Mouse (Mus musculus) lung, postnatal 0 days (tissue): ENCODE measurements at regions not wholly inside any gene's neighbourhood (a gene's known extent, or its start where the extent isn't known, plus 50 kb on each side); places are given as distances from the start of the nearest gene placed in this dataset.

ENCODE experiments used
- ATAC-seq: fragments of 200-750 bp; cut with Nextera tagmentation; 2 replicates; pipeline ENCODE4 v1.8.0; 2017; ENCODE audit warnings: moderate library complexity
- DNase-seq: peaks from one replicate; pipeline ENCODE4 v3.0.0-alpha.2; 2016; ENCODE audit warnings: low spot score
- H3K27ac ChIP-seq: fragments of 300-500 bp; sonication (generic); 2 replicates; pipeline ENCODE4 v1.5.1; 2014; ENCODE audit warnings: antibody characterized with exemption, mild to moderate bottlenecking, low read length, mixed read lengths
- H3K27me3 ChIP-seq: fragments of 300-500 bp; sonication (generic); replicated peaks from 2 replicates; pipeline ENCODE4 v1.6.1; 2014; ENCODE audit warnings: low read length, mixed read lengths; ENCODE audit not compliant: insufficient read depth
- H3K36me3 ChIP-seq: fragments of 300-500 bp; sonication (generic); 2 replicates; pipeline ENCODE4 v1.6.1; 2014; ENCODE audit warnings: low read length, mixed read lengths; ENCODE audit not compliant: insufficient read depth
- H3K4me1 ChIP-seq: fragments of 300-500 bp; sonication (generic); 2 replicates; pipeline ENCODE4 v1.6.1; 2014; ENCODE audit warnings: antibody characterized with exemption, low read depth, low read length, mixed read lengths; ENCODE audit not compliant: insufficient read depth
- H3K4me2 ChIP-seq: fragments of 300-500 bp; sonication (generic); replicated peaks from 2 replicates; pipeline ENCODE4 v1.6.1; 2014; ENCODE audit warnings: low read depth, mild to moderate bottlenecking, low read length, moderate library complexity, mixed read lengths
- H3K4me3 ChIP-seq: fragments of 300-500 bp; sonication (generic); 2 replicates; pipeline ENCODE4 v1.5.1; 2014; ENCODE audit warnings: low read depth, low read length
- H3K9ac ChIP-seq: fragments of 300-500 bp; sonication (generic); replicated peaks from 2 replicates; pipeline ENCODE4 v1.6.1; 2014; ENCODE audit warnings: low read depth, mild to moderate bottlenecking
- H3K9me3 ChIP-seq: fragments of 300-500 bp; sonication (generic); 2 replicates; pipeline ENCODE4 v1.6.1; 2016; ENCODE audit warnings: low read length, mixed read lengths
- CTCF ChIP-seq: IDR thresholded peaks from 2 replicates; pipeline ENCODE4 v1.5.1; 2016; ENCODE audit warnings: antibody characterized with exemption, mild to moderate bottlenecking
- EP300 ChIP-seq: IDR thresholded peaks from 2 replicates; pipeline ENCODE4 v1.6.1; 2016; ENCODE audit warnings: antibody characterized with exemption, mild to moderate bottlenecking, control low read depth
- WGBS: fragments of 180-500 bp; shearing (Covaris S2); extraction: QIAGEN DNeasy Blood & Tissue Kit; methylation state at CpG from one replicate; pipeline ENCODE4 v1.1.7; 2014; 5-methylcytosine and 5-hydroxymethylcytosine counted together

- Histone ChIP-seq H3K4me3 (no peak overlapping the region), H3K27me3 (no peaks in the 10 kb centered on the region), H3K36me3 (no peaks in the 10 kb centered on the region), H3K4me2 (no peak overlapping the region), H3K27ac (no peak overlapping the region), H3K9ac (no peak overlapping the region), H3K9me3 (no peaks in the 10 kb centered on the region), H3K4me1 (no peaks in the 10 kb centered on the region)
- no peak for TF ChIP-seq EP300
- no peak for TF ChIP-seq CTCF
- DNase-seq (no peak), ATAC-seq (no peak)
- WGBS: 36% methylated on average over 15 of the region's 15 CpGs
These were observed 167.6 kb upstream of the Gm4791 start for GRCm38 (mm10) chr9:46830746-46831560.

- 0% methylated on average over 1 of the region's 1 CpGs for WGBS
- H3K27ac ChIP-seq: no peak overlapping the region
- H3K9me3 ChIP-seq: no peaks in the 10 kb centered on the region
- no peak overlapping the region for H3K4me3 ChIP-seq
- no peak overlapping the region for H3K9ac ChIP-seq
- ATAC-seq (no peak), DNase-seq (no peak)
- TF ChIP-seq CTCF: no peak
- no peak for TF ChIP-seq EP300
- no peak overlapping the region for H3K4me2 ChIP-seq
- H3K4me1 ChIP-seq: no peaks in the 10 kb centered on the region
- H3K36me3 ChIP-seq: no peaks in the 10 kb centered on the region
- H3K27me3 ChIP-seq: no peaks in the 10 kb centered on the region
These were observed 168.2 kb upstream of the Gm4791 start for GRCm38 (mm10) chr9:46830316-46830715.

GRCm38 (mm10) chr9:46824703-46825102 lies 173.8 kb upstream of the Gm4791 start:
- TF ChIP-seq CTCF: no peak
- no peak for TF ChIP-seq EP300
- Histone ChIP-seq H3K27ac (no peak overlapping the region), H3K27me3 (no peaks in the 10 kb centered on the region), H3K4me1 (no peaks in the 10 kb centered on the region), H3K9me3 (no peaks in the 10 kb centered on the region), H3K4me3 (no peak overlapping the region), H3K9ac (no peak overlapping the region), H3K36me3 (no peaks in the 10 kb centered on the region), H3K4me2 (no peak overlapping the region)
- no peak for DNase-seq
- 33% methylated on average over 4 of the region's 4 CpGs for WGBS
- ATAC-seq: no peak

- WGBS: 71% methylated on average over 7 of the region's 7 CpGs
- ATAC-seq: no peak
- no peak overlapping the region for H3K4me3 ChIP-seq
These were observed 178.7 kb upstream of the Gm4791 start for GRCm38 (mm10) chr9:46819808-46820207.

GRCm38 (mm10) chr9:46819376-46819775 lies 179.2 kb upstream of the Gm4791 start:
- no peak for DNase-seq
- no peaks in the 10 kb centered on the region for H3K36me3 ChIP-seq
- no peak overlapping the region for H3K27ac ChIP-seq
- no peaks in the 10 kb centered on the region for H3K9me3 ChIP-seq
- no peaks in the 10 kb centered on the region for H3K27me3 ChIP-seq
- no peak overlapping the region for H3K9ac ChIP-seq
- no peak for TF ChIP-seq EP300
- TF ChIP-seq CTCF: no peak
- no peak overlapping the region for H3K4me2 ChIP-seq
- WGBS: 40% methylated on average over 6 of the region's 6 CpGs
- no peak for ATAC-seq
- H3K4me1 ChIP-seq: no peaks in the 10 kb centered on the region
- no peak overlapping the region for H3K4me3 ChIP-seq

More at GRCm38 (mm10) chr9:46819808-46820207, 178.7 kb upstream of the Gm4791 start:
- Histone ChIP-seq H3K36me3 (no peaks in the 10 kb centered on the region), H3K9me3 (no peaks in the 10 kb centered on the region), H3K4me1 (no peaks in the 10 kb centered on the region), H3K27me3 (no peaks in the 10 kb centered on the region), H3K27ac (no peak overlapping the region), H3K4me2 (no peak overlapping the region), H3K9ac (no peak overlapping the region)
- no peak for TF ChIP-seq CTCF
- TF ChIP-seq EP300: no peak
- no peak for DNase-seq

- Histone ChIP-seq H3K27me3 (no peaks in the 10 kb centered on the region), H3K9me3 (no peaks in the 10 kb centered on the region), H3K27ac (no peak overlapping the region), H3K9ac (no peak overlapping the region), H3K4me1 (no peaks in the 10 kb centered on the region), H3K36me3 (no peaks in the 10 kb centered on the region), H3K4me2 (no peak overlapping the region), H3K4me3 (no peak overlapping the region)
- ATAC-seq: no peak
- WGBS: 58% methylated on average over 5 of the region's 5 CpGs
- DNase-seq: no peak
- no peak for TF ChIP-seq EP300
- TF ChIP-seq CTCF: no peak
These were observed 182.4 kb upstream of the Gm4791 start for GRCm38 (mm10) chr9:46816126-46816525.
